ENCODE assay signal across 27 mouse cellular contexts in the genomic region with DNA sequence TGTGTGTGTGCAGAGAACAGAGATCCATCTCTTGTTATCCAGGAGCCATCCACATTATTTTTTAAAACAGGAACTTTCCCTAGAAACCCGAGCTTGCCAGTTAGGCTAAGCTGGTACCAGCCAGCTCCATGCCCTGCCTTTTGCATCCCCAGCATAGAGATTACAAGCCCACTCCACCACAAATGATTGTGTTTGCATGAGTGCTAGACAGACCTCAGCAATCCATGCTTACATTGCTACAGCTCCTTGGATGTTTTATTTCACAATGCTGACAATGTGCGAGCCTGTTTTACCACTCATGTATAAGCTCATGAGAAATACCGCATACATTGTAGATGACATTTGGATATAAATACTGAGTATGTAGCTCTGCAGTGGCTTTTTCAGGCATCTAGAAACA.
DNase-seq lines count a peak whose midpoint lies in the region; ATAC-seq lines count a peak whose summit lies in the region.
"Had no signal": no experiment of that assay in that cellular context is flagged by ENCODE, and none has a peak within 500 bp of the region (broad histone marks: within the 10 kb centered on the region; RNA-seq: fewer than 3 reads in every experiment).

No protein-coding gene starts in this region.

- H3K9ac ChIP-seq in forebrain, embryonic 16.5 days (replicated peaks; ENCODE audit: low read depth, low read length), result no peak overlapping the region
- no peak overlapping the region for H3K9ac ChIP-seq in forebrain, embryonic 12.5 days
- H3K9ac ChIP-seq in heart, embryonic 12.5 days, result no peak overlapping the region
- H3K9ac ChIP-seq: embryonic facial prominence, embryonic 13.5 days; forebrain, embryonic 15.5 days; hindbrain, embryonic 12.5 days; hindbrain, embryonic 15.5 days had no signal

- no peaks in the 10 kb centered on the region for H3K4me1 ChIP-seq in forebrain, embryonic 16.5 days (replicated peaks; ENCODE audit: control insufficient read depth, insufficient read depth, low read length)
- H3K4me1 ChIP-seq in forebrain, embryonic 12.5 days, result peaks cover 8% of the 10 kb centered on the region
- 0 out of 2 replicates have a peak, but pooled peaks cover under 1% of the 10 kb centered on the region for H3K4me1 ChIP-seq in heart, embryonic 12.5 days (replicated peaks)
- H3K4me1 ChIP-seq: embryonic facial prominence, embryonic 13.5 days; forebrain, embryonic 15.5 days; hindbrain, embryonic 12.5 days; hindbrain, embryonic 15.5 days had no signal

- no peak overlapping the region for H3K27ac ChIP-seq in forebrain, embryonic 16.5 days (ENCODE audit: low read length)
- no peak overlapping the region for H3K27ac ChIP-seq in forebrain, embryonic 12.5 days
- H3K27ac ChIP-seq in heart, embryonic 12.5 days (ENCODE audit: poor library complexity, severe bottlenecking), result no peak overlapping the region
- H3K27ac ChIP-seq: embryonic facial prominence, embryonic 13.5 days; forebrain, embryonic 10.5 days; forebrain, embryonic 15.5 days; heart, adult 2 months; heart, embryonic 10.5 days; hindbrain, embryonic 12.5 days; hindbrain, embryonic 15.5 days had no signal

- WGBS in forebrain, embryonic 16.5 days, result 74% methylated on average over 3 of the region's 3 CpGs
- 81% methylated on average over 3 of the region's 3 CpGs for WGBS in forebrain, embryonic 12.5 days
- 81% methylated on average over 3 of the region's 3 CpGs for WGBS in heart, embryonic 12.5 days

- no peaks in the 10 kb centered on the region for H3K9me3 ChIP-seq in forebrain, embryonic 16.5 days (ENCODE audit: control insufficient read depth, low read length)
- no peaks in the 10 kb centered on the region for H3K9me3 ChIP-seq in forebrain, embryonic 12.5 days
- no peaks in the 10 kb centered on the region for H3K9me3 ChIP-seq in heart, embryonic 12.5 days (replicated peaks)
- H3K9me3 ChIP-seq: embryonic facial prominence, embryonic 13.5 days; forebrain, embryonic 10.5 days; forebrain, embryonic 15.5 days; heart, embryonic 10.5 days; hindbrain, embryonic 12.5 days; hindbrain, embryonic 15.5 days had no signal

- ATAC-seq in forebrain, embryonic 16.5 days, result peak; percentile 58; the same call in 1 of the 2 replicates
- ATAC-seq in forebrain, embryonic 12.5 days (ENCODE audit: low FRiP score), result no peak
- no peak for ATAC-seq in heart, embryonic 12.5 days (ENCODE audit: insufficient number of reproducible peaks, low FRiP score)
- ATAC-seq: forebrain, embryonic 15.5 days; intestine, postnatal 0 days; Patski had no signal

- no peak overlapping the region for H3K4me3 ChIP-seq in forebrain, embryonic 16.5 days (replicated peaks; ENCODE audit: low read length)
- no peak overlapping the region for H3K4me3 ChIP-seq in forebrain, embryonic 12.5 days (replicated peaks)
- H3K4me3 ChIP-seq in heart, embryonic 12.5 days, result no peak overlapping the region
- H3K4me3 ChIP-seq: embryonic facial prominence, embryonic 13.5 days; forebrain, embryonic 10.5 days; forebrain, embryonic 15.5 days; heart, adult 2 months; heart, embryonic 10.5 days; hindbrain, embryonic 12.5 days; hindbrain, embryonic 15.5 days had no signal

- peak; percentile 4 to 46 for DNase-seq in left cerebral cortex, postnatal 14 days (ENCODE audit: low spot score in 2 of 2)
- DNase-seq in left cerebral cortex, adult 18-20 months (ENCODE audit: low spot score in 2 of 2), result no peak
- DNase-seq in telencephalon, adult 2 months (ENCODE audit: low read depth, low spot score), result peak; percentile 6
- DNase-seq: adrenal gland, postnatal 10 days; adrenal gland, postnatal 36 days; B cell, adult 2 months; cerebellum, adult 11 months; cerebellum, adult 2 months; cerebellum, adult 9-11 months; cerebellum, postnatal 25 days; gastrocnemius, postnatal 10 days; gastrocnemius, postnatal 36 days; heart, adult 2 months; kidney, adult 2 months had no signal

- no peak overlapping the region for H3K4me2 ChIP-seq in forebrain, embryonic 16.5 days (ENCODE audit: low read length)
- H3K4me2 ChIP-seq in forebrain, embryonic 12.5 days, result no peak overlapping the region
- H3K4me2 ChIP-seq in heart, embryonic 12.5 days, result no peak overlapping the region
- H3K4me2 ChIP-seq: embryonic facial prominence, embryonic 13.5 days; forebrain, embryonic 15.5 days; hindbrain, embryonic 12.5 days; hindbrain, embryonic 15.5 days had no signal

- H3K27me3 ChIP-seq in forebrain, embryonic 16.5 days (replicated peaks; ENCODE audit: control insufficient read depth, insufficient read depth, low read length), result no peaks in the 10 kb centered on the region
- no peaks in the 10 kb centered on the region for H3K27me3 ChIP-seq in forebrain, embryonic 12.5 days
- H3K27me3 ChIP-seq in heart, embryonic 12.5 days (replicated peaks), result no peaks in the 10 kb centered on the region
- H3K27me3 ChIP-seq: CH12.LX; embryonic facial prominence, embryonic 13.5 days; forebrain, embryonic 15.5 days; hindbrain, embryonic 12.5 days; hindbrain, embryonic 15.5 days; Patski had no signal

- intact Hi-C loops in left cerebral cortex, postnatal 14 days (cut with DNase I), result no loop called here

- H3K36me3 ChIP-seq in forebrain, embryonic 16.5 days (ENCODE audit: control insufficient read depth, insufficient read depth), result no peaks in the 10 kb centered on the region
- H3K36me3 ChIP-seq in forebrain, embryonic 12.5 days (replicated peaks), result no peaks in the 10 kb centered on the region
- no peaks in the 10 kb centered on the region for H3K36me3 ChIP-seq in heart, embryonic 12.5 days
- H3K36me3 ChIP-seq: embryonic facial prominence, embryonic 13.5 days; forebrain, embryonic 10.5 days; forebrain, embryonic 15.5 days; G1E; heart, embryonic 10.5 days; hindbrain, embryonic 12.5 days; hindbrain, embryonic 15.5 days had no signal

Comparison
In these comparisons a context has a peak if more than half of its experiments do, and no peak if none do; other contexts are left out.
1. DNase-seq: peak in left cerebral cortex, postnatal 14 days (2 of 2) and telencephalon, adult 2 months (single experiment); none in left cerebral cortex, adult 18-20 months (0 of 2).